Mouse (Mus musculus): ENCODE measurements around the gene Gm49510.

Gene Gm49510

DNA sequence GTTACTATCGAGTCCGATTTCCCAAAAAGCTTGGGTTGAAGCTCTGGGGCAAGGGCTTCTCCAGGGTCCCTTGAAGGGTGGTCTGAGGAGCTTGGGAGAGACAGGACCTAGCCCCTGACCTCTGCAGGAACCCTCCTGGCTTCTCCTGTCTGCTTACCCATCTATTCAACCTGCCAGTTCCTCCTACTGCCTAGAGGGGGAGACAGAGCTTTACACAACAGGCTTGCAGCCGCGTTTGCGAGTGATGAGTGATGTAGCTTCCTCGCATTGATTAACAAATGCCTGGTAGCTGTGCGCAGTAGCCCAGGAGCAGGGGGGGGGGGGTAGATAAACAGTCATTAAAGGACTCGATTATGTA lies 16.2 kb downstream of the Gm49510 start:
- no peak for DNase-seq (ENCODE audit: low spot score)

DNA sequence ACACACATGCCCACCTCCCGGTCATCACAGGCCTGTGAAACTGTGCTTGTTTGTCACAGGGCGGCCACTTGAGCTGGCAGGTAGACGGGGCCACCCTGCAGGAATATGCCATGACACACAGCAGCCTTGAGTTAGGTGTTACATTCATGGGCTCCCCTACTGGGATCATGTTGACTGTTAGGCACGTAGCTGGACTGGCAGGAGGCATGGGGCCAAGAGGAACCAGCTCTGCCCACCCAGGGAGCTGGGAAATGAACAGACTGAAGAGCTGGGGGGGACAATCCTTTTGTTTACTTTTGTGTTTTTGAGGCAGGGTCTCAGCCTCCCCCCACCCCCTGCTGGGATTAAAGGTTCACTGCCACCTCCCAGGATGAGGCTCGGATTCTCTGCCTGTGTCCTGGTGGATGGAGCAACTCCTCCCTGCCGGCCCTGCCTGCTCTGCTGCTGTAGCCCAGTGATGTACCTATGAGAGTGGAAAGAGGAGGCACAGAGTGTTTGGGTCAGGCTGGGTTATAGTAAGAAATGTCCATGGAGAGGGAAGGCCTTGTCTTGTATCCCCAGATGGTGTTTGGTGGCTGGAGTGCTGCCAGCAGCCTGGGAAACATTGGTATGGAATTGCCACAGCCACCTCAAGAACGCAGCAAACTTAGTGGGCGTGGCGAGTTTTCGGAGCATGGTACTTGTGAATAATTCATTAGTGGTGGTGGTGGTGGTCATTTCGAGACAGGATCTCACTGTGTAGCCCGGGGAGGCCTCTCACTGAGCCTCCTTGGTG lies 16.8 kb downstream of the Gm49510 start:
- DNase-seq (ENCODE audit: low spot score): no peak

DNA sequence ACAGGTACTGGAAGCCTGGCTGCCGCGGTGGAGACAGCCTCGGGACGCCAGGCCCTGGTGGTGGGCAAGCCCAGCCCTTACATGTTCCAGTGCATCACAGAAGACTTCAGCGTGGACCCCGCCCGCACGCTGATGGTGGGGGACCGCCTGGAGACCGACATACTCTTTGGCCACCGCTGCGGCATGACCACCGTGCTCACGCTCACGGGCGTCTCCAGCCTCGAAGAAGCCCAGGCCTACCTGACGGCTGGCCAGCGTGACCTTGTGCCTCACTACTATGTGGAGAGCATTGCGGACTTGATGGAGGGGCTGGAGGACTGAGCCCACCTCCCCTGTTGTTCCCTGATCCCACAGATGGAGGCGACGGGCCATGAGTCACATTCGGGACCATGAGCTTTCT lies 18.7 kb downstream of the Gm49510 start:
- no peak for DNase-seq (ENCODE audit: low spot score)

DNA sequence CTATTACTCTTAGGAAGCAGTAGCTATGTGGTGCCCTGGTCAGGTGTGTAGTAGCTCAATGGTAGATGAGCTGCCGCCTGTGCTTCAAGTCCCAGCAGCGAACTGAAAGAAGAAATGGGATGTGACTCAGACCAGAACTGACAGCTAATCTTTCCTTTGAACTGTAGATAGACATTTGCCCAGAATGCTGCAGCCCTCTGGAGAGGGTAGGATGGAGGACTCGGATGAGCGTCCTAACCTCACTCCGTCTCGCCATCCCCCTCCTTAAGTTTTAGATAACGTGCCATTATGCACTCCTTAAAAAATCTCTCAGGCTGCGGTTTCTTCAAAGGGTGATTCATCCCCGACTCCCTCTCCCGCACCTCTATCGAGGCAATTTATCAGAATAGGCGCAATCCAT lies 20.4 kb downstream of the Gm49510 start:
- no peak for DNase-seq (ENCODE audit: low spot score)

DNA sequence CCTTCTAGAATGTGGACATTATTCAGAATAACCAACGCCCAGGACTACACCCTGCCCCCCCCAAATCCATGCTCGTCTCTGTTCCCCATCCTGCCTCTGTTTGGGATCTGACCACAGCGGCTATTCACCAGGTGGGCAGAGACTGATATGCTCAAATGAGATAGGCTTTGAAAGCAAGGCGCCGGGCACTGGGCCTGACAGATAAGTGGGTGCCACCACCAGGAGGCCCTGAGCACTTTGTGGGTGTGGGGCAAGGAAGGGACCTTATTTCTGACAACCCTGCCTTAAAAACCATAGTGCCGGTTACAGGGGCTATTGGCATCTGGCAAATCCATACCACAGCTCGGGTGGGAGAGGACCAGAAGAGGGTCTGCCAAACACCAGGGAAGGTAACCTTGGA lies 23.2 kb downstream of the Gm49510 start:
- DNase-seq (ENCODE audit: low spot score): no peak

DNA sequence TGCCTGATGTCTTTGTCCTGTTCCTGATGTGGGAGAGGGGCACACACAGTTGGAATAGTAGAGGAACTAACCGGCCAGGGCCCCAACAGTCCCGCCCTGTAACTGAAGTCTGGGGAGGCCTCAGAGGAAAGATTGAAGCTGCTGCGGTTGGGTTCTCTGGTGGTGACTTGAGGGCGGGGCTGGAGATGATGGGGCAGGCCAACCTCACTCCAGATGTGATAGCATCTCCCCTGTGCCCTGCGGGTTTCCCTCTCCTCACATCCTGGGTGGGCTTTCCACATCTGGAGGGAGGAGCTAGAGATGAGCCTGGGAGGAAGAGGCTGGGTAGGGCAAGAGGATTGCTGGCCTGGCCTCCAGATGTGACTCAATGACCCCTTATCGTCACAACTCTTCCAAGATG lies 24.1 kb downstream of the Gm49510 start:
- DNase-seq (ENCODE audit: low spot score): no peak

DNA sequence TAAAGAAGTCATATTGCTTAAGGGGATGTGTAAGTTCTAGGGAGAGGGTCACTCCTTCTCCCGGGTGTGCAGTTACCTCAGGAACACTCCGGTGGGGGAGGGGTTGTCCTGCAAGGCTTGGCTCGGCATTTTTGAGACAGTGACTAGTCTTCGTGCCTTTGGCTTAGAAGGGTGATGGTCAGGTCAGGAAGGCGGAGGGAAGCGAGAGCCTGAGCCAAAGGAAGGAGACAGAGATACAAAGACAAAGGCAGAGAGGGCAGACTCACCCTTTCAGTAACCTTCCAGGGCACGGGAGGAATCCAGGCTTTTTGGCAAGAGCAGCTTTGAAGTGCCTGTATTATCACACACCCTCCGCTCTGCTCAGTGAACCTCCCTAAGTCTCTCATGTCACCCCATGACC lies 25.7 kb downstream of the Gm49510 start:
- DNase-seq (ENCODE audit: low spot score): no peak

DNA sequence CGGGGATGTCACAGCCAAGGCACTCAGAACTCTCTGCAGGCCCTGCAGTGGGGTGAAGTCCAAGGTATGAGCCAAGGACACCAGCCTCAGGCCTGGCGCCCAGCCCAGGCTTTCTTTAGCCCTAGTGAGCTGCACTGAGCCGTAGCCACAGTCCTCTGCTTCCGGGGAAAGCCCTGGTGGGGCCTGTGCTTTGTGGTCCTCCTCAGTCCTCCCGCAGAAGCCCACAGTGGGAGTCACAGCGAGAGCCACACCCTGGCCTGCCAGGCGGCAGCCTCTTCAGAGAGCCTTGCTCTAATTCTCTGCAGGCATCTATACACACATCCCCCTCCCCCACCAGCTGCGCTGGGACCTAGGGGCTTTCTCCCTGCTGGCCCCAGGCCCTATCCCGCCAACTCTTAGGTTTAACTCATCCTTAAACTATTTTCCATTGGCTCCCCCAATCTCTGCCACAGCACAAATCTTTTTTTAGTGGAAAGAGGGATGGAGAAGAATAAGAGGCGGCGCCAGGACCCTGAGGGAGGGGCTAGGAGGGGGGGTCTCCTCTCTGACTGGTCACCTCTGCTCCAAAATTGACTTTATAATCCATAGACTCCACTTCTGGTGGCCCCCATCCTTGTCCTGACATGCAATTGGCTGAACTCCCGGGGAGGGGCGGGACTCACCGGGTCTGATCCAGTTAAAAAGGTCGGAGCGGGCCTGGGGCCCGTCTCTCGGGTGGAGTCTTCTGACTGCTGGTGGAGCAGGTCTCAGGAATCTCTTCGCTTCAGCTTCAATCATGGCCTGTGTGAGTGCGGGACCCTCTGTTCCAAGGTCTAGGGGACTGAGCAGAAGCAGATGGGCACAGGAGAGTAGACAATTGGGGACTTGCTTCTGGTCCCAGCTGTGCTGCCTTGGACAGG lies 26.8 kb downstream of the Gm49510 start, which contains the start of gene Lgals1:
TSS of gene Lgals1 (plus strand) at position 705 of the 899 bp plus-strand sequence.
- DNase-seq (ENCODE audit: low spot score): peak; percentile 88

DNA sequence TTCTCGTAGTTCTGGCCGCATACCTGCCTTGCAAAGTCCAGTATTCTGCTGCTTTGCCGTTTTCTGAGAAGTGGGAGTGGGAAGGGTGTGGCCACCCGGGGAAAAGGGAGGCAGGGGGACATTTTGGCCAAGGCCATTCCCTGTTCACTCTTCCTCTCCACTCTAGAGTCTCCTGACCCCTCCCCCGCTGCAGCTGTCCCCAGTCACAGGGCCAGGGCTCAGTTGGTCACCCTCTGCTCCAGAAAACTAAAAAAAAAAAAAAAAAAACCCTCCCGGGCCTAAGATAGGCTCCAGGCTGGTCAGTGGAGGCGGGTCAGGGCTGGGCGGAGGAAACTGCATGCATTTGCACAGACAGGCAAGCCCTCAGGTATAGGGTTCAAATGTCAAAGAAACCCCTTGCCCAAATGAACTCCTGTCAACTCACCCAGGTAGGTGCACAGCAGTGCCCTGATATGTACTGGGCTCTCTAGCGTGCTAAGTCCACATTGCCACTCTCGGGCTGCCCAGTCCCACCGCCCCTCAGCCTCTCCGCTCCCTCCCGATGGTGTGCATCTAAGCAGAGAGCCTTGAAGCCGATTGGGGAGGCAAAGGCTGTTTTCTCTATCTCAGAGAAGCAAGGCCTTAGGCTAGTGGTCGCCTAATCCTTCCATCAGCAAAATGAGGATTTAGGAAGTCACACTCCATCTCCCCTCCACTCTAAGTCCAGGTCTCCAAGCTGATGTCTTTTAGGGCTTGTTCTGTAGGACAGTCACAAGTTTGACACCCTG lies 27.7 kb downstream of the Gm49510 start:
- DNase-seq (ENCODE audit: low spot score): no peak

DNA sequence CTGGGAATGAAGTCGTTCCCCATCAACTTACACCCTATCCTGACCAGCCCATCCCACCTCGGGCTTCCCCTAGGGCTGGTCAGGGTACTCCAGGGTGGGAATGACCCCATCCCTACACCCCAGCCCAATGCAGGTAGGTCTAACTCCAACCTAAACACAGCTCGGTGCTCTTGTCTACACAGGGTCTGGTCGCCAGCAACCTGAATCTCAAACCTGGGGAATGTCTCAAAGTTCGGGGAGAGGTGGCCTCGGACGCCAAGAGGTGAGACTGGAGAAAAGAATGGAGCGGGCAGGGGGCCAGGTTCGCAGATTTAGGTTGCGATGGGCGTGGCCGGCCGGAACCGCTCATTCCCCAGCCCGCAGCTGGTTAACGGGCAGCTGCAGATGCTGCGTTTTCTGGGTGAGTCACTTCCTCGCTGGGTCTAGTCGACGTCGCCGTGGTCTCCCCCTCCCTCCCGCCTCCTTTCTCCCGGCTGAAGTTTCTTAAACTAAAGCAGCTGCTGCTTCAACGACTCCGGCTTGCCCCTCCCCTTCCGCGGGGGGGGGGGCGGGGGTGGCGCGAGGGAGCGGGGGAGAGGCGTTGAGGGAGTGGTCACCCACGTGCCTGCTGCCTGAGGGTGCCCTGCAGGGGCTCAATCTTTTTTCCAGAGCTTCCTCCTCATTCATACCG lies 28.5 kb downstream of the Gm49510 start:
- peak; percentile 48 for DNase-seq (ENCODE audit: low spot score)

DNA sequence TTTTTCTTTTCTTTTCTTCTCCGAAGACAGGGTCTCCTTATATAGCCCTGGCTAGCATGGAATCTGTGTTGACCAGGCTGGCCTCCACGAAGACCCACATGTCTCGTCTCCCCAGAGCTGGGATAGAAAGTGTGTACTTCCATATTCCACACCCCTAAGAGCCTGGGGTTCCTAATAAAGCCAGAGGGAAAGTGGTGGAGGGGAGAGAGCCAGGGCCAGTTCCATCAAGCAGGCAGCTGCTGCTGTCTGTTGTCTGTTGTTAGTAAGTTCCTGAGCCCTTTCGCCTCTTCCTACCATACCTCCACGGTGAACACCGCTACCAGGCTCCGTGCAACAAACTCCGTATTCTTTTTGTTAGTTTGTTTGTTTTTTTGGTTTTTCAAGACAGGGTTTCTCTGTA lies 29.1 kb downstream of the Gm49510 start:
- DNase-seq (ENCODE audit: low spot score): no peak

DNA sequence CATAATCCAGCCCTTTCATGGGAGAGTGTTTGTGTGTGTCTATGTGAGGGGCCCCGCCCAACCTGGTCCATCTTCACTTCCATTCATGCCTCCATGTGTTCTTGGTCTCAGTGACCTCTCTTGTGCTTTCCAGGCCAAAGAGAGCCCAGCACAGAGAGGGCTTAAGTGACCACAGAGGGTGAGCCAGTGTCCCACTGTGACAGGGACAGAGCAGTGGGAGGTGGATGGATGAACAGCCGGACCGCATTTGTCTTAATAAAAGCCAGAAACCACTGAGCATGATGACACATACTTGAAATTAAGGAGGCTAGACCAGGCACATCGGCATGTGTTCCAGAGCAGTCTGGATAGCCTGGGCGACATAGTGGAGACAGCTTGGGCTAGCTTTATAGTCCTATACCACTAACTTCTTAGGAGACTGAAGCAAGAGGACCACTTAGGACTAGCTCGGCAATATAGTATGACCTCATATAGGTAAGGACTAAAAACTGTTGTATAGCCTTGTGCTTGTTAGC lies 30.8 kb downstream of the Gm49510 start:
- no peak for DNase-seq (ENCODE audit: low spot score)

DNA sequence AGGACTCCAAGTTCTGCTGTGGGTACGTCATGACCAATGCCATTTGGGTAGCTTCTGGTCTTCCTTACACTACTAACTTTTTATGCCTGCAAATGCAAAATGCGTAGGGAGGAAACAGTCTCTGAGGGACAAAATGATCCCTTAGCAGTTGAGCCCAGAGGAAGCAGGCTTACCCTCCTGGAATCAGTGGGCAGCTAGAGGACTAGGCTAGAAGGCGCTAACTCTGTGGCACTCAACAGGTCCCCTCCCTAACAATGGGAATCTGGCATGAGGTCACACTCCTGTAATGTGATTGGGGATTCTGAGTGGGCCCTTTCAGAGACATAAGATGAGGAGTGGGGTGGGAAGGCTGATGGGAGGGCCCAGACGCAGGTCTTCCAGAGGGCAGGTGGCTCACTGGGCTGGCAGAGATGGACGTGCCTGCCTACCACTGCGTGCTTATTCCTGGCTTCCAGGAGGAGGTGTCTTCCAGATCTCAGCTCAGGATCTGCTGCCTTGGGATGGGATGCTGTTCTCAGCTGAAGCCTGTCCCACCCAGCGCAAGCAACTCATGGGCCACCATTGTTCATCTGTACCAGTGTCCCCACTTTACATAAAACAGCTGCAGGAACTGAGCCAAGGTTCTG lies 31.4 kb downstream of the Gm49510 start:
- no peak for DNase-seq (ENCODE audit: low spot score)

DNA sequence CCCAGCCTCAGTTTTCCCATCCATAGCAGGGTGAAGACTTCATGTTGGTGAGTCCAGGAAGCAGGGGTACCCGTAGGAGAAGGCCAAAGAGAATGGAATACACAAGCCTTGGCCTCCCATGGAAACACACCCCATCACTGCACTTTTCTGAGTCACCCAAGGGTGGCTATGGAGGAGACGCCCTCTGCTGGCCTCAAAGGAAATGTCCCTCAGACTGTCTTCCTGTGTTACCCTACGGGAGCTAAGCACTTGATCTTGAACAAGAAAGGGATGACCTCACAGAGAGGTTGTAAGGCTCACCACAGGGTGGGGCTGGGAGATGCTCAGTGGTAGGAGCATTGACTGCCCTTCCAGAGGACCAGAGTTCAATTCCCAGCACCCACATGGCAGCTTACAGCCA lies 32.1 kb downstream of the Gm49510 start:
- no peak for DNase-seq (ENCODE audit: low spot score)

DNA sequence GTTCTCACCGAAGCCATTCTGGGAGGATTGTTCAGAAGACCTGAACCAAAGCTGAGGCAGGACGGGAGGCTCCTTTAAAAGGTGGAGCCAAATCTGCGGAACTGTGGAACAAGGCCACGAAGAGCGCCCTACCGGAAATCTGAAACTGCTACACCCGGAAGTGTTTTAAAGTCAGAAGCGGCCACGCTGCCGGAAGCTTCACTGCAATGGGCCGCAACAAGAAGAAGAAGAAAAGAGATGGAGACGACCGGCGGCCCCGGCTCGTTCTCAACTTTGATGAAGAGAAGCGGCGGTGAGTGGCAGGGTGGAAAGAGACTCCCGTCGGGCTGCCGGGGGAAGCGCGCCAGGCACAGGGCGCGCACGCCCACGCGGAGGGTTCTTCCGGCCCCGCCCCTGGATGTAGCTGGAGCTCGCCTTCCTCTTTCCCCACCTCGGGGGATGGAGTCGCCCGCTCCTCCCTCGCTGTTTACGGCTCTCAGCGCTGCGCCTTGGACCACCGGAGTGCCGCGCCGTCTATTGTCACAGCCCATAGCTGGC lies 35.4 kb downstream of the Gm49510 start, which contains the start of gene Nol12:
TSS of gene Nol12 (plus strand) at position 150 of the 537 bp plus-strand sequence.
- peak; percentile 83 for DNase-seq (ENCODE audit: low spot score)

DNA sequence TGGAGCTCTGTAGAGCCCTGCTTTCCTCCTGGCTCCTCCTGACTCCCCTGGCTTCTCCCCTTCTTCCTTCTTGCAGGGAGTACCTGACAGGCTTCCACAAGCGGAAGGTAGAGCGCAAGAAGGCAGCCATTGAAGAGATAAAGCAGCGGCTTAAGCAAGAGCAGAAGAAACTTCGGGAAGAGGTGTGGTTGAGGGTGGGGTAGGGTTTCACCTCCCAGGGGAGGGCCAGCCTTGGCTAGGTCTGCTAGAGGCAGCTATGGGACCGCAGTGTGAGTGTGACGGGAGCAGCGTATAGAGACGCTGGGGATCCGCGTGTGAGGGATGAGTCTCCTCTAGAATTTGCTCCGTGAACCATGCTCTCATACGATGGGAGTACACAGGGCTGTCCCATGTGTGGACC lies 36.9 kb downstream of the Gm49510 start:
- DNase-seq (ENCODE audit: low spot score): no peak

DNA sequence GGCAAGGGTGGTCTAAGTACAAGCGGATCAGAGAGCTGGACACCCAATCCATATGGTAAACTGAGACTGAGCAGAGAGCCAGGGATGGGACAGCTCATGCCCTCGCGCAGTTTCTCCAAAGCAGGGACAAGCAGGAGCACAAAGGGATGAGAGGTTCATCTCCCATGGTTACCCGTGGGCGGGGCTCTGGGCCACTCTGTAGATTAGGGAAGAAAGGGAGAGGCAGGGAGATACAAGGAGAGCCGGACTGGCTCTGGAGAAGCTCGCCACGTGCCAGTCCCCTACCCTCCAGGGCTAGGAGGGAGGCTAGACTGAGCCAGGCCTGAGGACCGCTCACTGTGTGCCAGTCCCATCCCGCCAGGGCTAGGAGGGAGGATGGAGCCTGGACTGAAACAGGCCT lies 37.8 kb downstream of the Gm49510 start:
- DNase-seq (ENCODE audit: low spot score): no peak

DNA sequence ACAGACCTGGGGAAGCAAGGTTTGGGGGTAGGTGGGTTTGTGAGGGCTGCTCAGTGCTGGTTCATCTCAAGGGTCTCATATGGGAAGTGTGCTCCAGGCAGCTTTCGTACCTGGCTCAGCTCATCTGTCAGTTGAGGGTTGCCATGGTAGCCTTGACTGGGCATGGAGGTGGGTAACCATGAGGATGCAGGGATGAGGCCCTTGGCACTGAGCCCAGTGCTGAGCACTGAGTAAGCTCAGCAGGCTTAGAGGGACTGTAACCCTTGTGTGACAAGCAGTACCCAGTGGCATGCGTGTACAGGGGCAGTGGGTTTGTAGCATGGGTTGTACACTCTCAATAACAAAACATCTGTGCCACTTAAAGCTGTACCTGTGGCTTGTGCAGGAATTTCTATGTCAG lies 38.5 kb downstream of the Gm49510 start:
- no peak for DNase-seq (ENCODE audit: low spot score)

DNA sequence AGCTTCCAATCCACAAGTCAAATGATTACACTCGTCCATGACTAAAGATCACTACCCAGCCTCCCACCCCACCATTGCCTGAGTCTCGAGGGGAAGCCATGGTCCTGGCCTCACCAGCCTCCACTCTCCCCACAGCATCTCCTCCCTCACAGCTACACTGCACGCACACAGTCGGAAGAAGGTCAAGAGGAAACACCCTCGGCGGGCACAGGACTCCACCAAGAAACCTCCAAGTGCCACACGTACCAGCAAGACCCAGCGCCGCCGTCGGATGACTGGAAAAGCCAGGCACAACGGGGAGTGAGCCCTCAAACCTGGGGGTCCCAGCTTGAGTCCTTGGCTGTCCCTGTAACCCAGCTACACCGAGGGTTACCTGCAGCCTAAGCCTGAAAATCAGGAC lies 40.9 kb downstream of the Gm49510 start:
- no peak for DNase-seq (ENCODE audit: low spot score)

DNA sequence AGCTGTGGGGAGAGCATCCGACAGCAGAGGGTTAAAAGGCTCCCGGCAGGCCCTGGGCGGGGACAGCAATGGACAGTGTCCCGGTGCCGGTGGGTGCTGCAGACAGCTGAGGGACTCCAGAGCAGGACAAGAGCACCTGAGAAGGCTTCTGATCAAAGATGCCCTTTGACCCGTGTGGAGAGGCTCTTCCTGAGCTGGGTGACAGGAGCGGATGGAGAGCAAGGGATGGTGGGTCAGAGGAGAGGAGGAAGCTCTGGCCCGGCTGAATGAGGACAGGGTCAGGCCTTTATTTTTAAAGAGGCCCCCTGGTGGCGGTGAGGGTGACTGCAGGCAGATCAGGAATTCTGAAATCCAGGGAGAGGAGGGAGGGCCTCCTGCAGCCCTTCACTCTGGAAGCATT lies 43.2 kb downstream of the Gm49510 start:
- DNase-seq (ENCODE audit: low spot score): peak; percentile 85

DNA sequence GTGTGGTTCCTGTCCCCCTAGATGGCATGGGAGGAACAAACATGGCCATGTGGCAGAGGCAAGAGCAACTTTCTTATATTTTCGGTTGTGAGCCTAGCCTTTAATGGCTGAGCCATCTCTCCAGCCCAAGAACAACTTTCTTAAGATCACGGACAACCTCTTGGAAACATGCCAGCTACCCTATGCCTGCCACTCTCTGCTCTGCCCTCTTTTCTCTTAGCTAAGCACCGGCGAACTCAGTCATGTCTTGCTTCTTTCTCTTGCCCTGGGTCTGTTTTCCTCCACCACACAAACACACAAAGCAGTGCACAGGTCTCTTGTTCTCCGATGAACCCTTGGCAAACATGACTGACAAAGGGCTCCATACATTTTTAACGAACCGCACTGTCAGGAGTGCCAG lies 46.8 kb downstream of the Gm49510 start:
- no peak for DNase-seq (ENCODE audit: low spot score)

Data from ovary, postnatal 14 days (tissue).